Mouse (Mus musculus): ENCODE results near the gene Gm19410. TPM values are rescaled to one million over a fixed set of nuclear protein-coding genes. Genes with fewer than 3 reads are reported as not detected.

Gm19410 gene
- 0.07 TPM in 1 of 2 replicates, not detected in the other for polyA plus RNA-seq (2014; fragmentation: Nextera tagmentation; extraction: Ambion mirVana)

- ATAC-seq (ENCODE audit: insufficient read depth) (peak; percentile 68; the same call in 1 of the 2 replicates), DNase-seq (peak; percentile 56)
- no peak within 1 kb of the TSS for H3K27ac ChIP-seq (ENCODE audit: low read depth)
- no peaks in the 10 kb centered on the region for H3K9me3 ChIP-seq (ENCODE audit: low read depth, low read length)
- H3K27me3 ChIP-seq (ENCODE audit: insufficient read depth, low read length): peaks cover 24% of the 10 kb centered on the region; the same call in 1 of the 2 replicates
- peak within 1 kb of the TSS; percentile 85 for H3K4me2 ChIP-seq
- no peaks in the 10 kb centered on the region for H3K36me3 ChIP-seq (ENCODE audit: insufficient read depth)
- WGBS: under 1% methylated on average over 35 of the region's 35 CpGs
- H3K4me1 ChIP-seq (ENCODE audit: insufficient read depth): no peaks in the 10 kb centered on the region
- peak within 1 kb of the TSS; percentile 43 for H3K9ac ChIP-seq
- TF ChIP-seq CTCF (IDR thresholded peaks at IDR 0.05; ENCODE audit: low read depth): no peak
- peak within 1 kb of the TSS; percentile 45 for H3K4me3 ChIP-seq (ENCODE audit: low read depth, low read length)
These were observed at the start of gene Gm19410 for GRCm38 (mm10) chr8:35765499-35766193. Gene Gm19410 (plus strand): TSS chr8:35765790.

DNA sequence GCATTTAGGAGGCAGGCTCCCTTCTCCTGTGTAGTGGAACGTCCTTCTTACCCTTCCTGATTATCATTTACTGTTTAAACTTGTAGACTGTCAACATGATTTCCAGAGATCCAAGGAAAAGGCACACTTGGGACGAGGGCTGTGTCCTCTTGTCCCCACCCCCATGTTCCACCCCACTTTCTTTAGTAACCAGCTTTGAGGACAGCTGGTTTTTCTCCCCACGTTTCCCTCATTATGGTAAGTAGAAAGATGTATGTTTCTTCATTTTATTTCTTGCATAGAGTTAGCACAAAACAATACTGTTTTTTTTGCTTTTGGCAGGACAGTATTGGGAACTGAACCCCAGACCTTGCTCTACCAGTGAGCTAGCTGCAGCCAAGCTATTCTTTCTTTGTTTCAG, 34.8 kb upstream of the Gm19410 start:
- DNase-seq: no peak
- H3K36me3 ChIP-seq (ENCODE audit: insufficient read depth): no peaks in the 10 kb centered on the region
- H3K9ac ChIP-seq: no peak overlapping the region
- H3K27ac ChIP-seq (ENCODE audit: low read depth): no peak overlapping the region
- H3K9me3 ChIP-seq (ENCODE audit: low read depth, low read length): no peaks in the 10 kb centered on the region
- no peak overlapping the region for H3K4me2 ChIP-seq
- no peaks in the 10 kb centered on the region for H3K27me3 ChIP-seq (ENCODE audit: insufficient read depth, low read length)
- 45% methylated on average over 3 of the region's 3 CpGs for WGBS
- no peak overlapping the region for H3K4me3 ChIP-seq (ENCODE audit: low read depth, low read length)
- no peak for TF ChIP-seq CTCF (IDR thresholded peaks at IDR 0.05; ENCODE audit: low read depth)
- no peaks in the 10 kb centered on the region for H3K4me1 ChIP-seq (ENCODE audit: insufficient read depth)
- ATAC-seq (ENCODE audit: insufficient read depth): no peak

DNA sequence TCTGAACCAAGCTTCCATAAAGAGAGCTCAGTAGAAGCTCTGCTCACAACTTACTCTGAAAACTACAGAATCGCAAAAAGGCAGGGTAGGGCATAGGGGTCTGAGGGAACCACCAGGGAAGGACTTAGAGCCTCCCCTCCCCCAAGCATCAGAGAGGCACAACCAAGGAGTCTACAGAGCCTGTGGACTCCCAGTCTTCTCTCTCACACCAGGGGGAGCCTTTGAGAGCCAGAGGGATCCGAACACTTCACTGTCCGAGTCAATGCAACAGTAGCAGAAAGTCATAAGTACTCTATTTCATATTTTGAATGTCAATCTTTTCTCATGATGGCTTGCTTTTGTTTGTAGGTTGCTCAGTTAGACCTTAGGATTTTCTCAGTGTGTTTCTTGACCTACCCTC, 30.2 kb upstream of the Gm19410 start:
- Histone ChIP-seq H3K36me3 (ENCODE audit: insufficient read depth) (no peaks in the 10 kb centered on the region), H3K27me3 (ENCODE audit: insufficient read depth, low read length) (no peaks in the 10 kb centered on the region), H3K9me3 (ENCODE audit: low read depth, low read length) (0 out of 2 replicates have a peak, but pooled peaks cover 4% of the 10 kb centered on the region), H3K4me2 (no peak overlapping the region), H3K9ac (no peak overlapping the region), H3K4me3 (ENCODE audit: low read depth, low read length) (no peak overlapping the region), H3K4me1 (ENCODE audit: insufficient read depth) (no peaks in the 10 kb centered on the region), H3K27ac (ENCODE audit: low read depth) (no peak overlapping the region)
- no peak for ATAC-seq (ENCODE audit: insufficient read depth)
- WGBS: 61% methylated on average over 3 of the region's 3 CpGs
- peak; percentile 17; the same call in 1 of the 2 replicates for TF ChIP-seq CTCF (IDR thresholded peaks at IDR 0.05; ENCODE audit: low read depth)
- DNase-seq: peak; percentile 31

- Histone ChIP-seq H3K27ac (ENCODE audit: low read depth) (no peak overlapping the region), H3K36me3 (ENCODE audit: insufficient read depth) (no peaks in the 10 kb centered on the region), H3K4me1 (ENCODE audit: insufficient read depth) (no peaks in the 10 kb centered on the region), H3K9ac (no peak overlapping the region), H3K4me2 (no peak overlapping the region), H3K9me3 (ENCODE audit: low read depth, low read length) (no peaks in the 10 kb centered on the region), H3K4me3 (ENCODE audit: low read depth, low read length) (no peak overlapping the region), H3K27me3 (ENCODE audit: insufficient read depth, low read length) (no peaks in the 10 kb centered on the region)
- TF ChIP-seq CTCF (IDR thresholded peaks at IDR 0.05; ENCODE audit: low read depth): no peak
- DNase-seq (no peak), ATAC-seq (ENCODE audit: insufficient read depth) (no peak)
- WGBS: 80% methylated on average over 5 of the region's 5 CpGs
These were observed 9.4 kb upstream of the Gm19410 start for GRCm38 (mm10) chr8:35756202-35756601.

DNA sequence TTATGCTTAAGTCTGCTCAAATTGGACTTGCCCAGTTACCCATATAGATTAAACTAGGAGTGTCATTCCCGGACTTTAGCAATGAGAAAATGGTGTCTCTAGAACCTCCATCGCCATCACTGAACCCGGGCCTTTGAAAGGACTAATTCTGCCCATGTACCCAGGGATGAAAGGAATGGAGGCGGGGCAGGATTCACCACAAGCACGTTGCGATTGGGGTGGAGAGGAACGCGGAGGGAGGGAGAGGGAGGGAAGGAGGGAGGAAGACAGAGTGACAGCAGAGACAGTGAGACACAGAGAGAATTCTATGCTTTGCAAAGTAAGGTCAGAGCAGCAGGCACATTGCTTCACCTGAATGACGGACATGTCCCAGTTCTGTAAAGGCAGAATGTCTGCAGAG, 570 bp upstream of the Gm19410 start:
- Histone ChIP-seq H3K9me3 (ENCODE audit: low read depth, low read length) (no peaks in the 10 kb centered on the region), H3K36me3 (ENCODE audit: insufficient read depth) (no peaks in the 10 kb centered on the region), H3K27me3 (ENCODE audit: insufficient read depth, low read length) (peaks cover 24% of the 10 kb centered on the region; the same call in 1 of the 2 replicates), H3K9ac (peak overlapping the region; percentile 43; the same call in 1 of the 2 replicates), H3K4me3 (ENCODE audit: low read depth, low read length) (peak overlapping the region; percentile 45), H3K4me1 (ENCODE audit: insufficient read depth) (no peaks in the 10 kb centered on the region), H3K4me2 (peak overlapping the region; percentile 85), H3K27ac (ENCODE audit: low read depth) (no peak overlapping the region)
- WGBS: 4% methylated on average over 9 of the region's 9 CpGs
- TF ChIP-seq CTCF (IDR thresholded peaks at IDR 0.05; ENCODE audit: low read depth): no peak
- peak; percentile 26 for DNase-seq
- no peak for ATAC-seq (ENCODE audit: insufficient read depth)

GRCm38 (mm10) chr8:35773508-35773907, 7.9 kb downstream of the Gm19410 start:
- no peak overlapping the region for H3K27ac ChIP-seq (ENCODE audit: low read depth)
- no peak overlapping the region for H3K4me2 ChIP-seq
- no peaks in the 10 kb centered on the region for H3K36me3 ChIP-seq (ENCODE audit: insufficient read depth)
- WGBS: 36% methylated on average over 7 of the region's 7 CpGs
- TF ChIP-seq CTCF (IDR thresholded peaks at IDR 0.05; ENCODE audit: low read depth): no peak
- no peak for ATAC-seq (ENCODE audit: insufficient read depth)
- DNase-seq: peak; percentile 38
- no peak overlapping the region for H3K4me3 ChIP-seq (ENCODE audit: low read depth, low read length)
- no peaks in the 10 kb centered on the region for H3K27me3 ChIP-seq (ENCODE audit: insufficient read depth, low read length)
- no peaks in the 10 kb centered on the region for H3K9me3 ChIP-seq (ENCODE audit: low read depth, low read length)
- H3K9ac ChIP-seq: no peak overlapping the region
- no peaks in the 10 kb centered on the region for H3K4me1 ChIP-seq (ENCODE audit: insufficient read depth)

Small RNAs within 50 kb of the gene (microRNA-seq; reads per million reads assigned to microRNA genes)
- gene Gm44474 (ENCODE audit: borderline number of aligned reads): not detected
